Mouse (Mus musculus): ENCODE measurements around the gene Ppp6r2. TPM values are rescaled to one million over a fixed set of nuclear protein-coding genes. Genes with fewer than 3 reads are reported as not detected.
A peak's percentile ranks its signal among the peaks of the same experiment; 100 is the strongest.

The Ppp6r2 gene
- polyA plus RNA-seq, 1 experiment from 2014 or later = 25.7 TPM

GRCm38 (mm10) chr15:89305966-89306365, 94.6 kb downstream of the Ppp6r2 start:
- Histone ChIP-seq H3K4me2 (ENCODE audit: low read depth, low read length) (no peak overlapping the region), H3K27ac (ENCODE audit: low read length) (no peak overlapping the region), H3K36me3 (ENCODE audit: control insufficient read depth, insufficient read depth, low read length) (peaks cover 42% of the 10 kb centered on the region), H3K9me3 (ENCODE audit: control insufficient read depth, low read length) (no peaks in the 10 kb centered on the region), H3K4me1 (replicated peaks; ENCODE audit: control insufficient read depth, insufficient read depth, low read length) (no peaks in the 10 kb centered on the region), H3K27me3 (ENCODE audit: control insufficient read depth, insufficient read depth, low read depth, low read length) (no peaks in the 10 kb centered on the region), H3K9ac (ENCODE audit: low read length) (no peak overlapping the region), H3K4me3 (ENCODE audit: low read length) (no peak overlapping the region)
- ATAC-seq (ENCODE audit: low read depth) = no peak
- WGBS = 64% methylated on average over 1 of the region's 1 CpGs

- no peak for ATAC-seq (ENCODE audit: low read depth)
- Histone ChIP-seq H3K27me3 (ENCODE audit: control insufficient read depth, insufficient read depth, low read depth, low read length) (no peaks in the 10 kb centered on the region), H3K9me3 (ENCODE audit: control insufficient read depth, low read length) (no peaks in the 10 kb centered on the region), H3K9ac (ENCODE audit: low read length) (no peak overlapping the region), H3K4me3 (ENCODE audit: low read length) (no peak overlapping the region), H3K36me3 (ENCODE audit: control insufficient read depth, insufficient read depth, low read length) (peaks cover 27% of the 10 kb centered on the region), H3K4me2 (ENCODE audit: low read depth, low read length) (no peak overlapping the region), H3K4me1 (replicated peaks; ENCODE audit: control insufficient read depth, insufficient read depth, low read length) (no peaks in the 10 kb centered on the region), H3K27ac (ENCODE audit: low read length) (no peak overlapping the region)
- WGBS = 90% methylated on average over 13 of the region's 13 CpGs
Observed at GRCm38 (mm10) chr15:89307461-89307860, 96.1 kb downstream of the Ppp6r2 start.

- WGBS = 77% methylated on average over 7 of the region's 7 CpGs
- H3K4me1 ChIP-seq (replicated peaks; ENCODE audit: control insufficient read depth, insufficient read depth, low read length) = peaks cover 3% of the 10 kb centered on the region; the same call in 1 of the 2 replicates
- no peak overlapping the region for H3K4me3 ChIP-seq (ENCODE audit: low read length)
- no peak overlapping the region for H3K4me2 ChIP-seq (ENCODE audit: low read depth, low read length)
- H3K36me3 ChIP-seq (ENCODE audit: control insufficient read depth, insufficient read depth, low read length) = peaks cover 16% of the 10 kb centered on the region
- no peak for ATAC-seq (ENCODE audit: low read depth)
- no peaks in the 10 kb centered on the region for H3K27me3 ChIP-seq (ENCODE audit: control insufficient read depth, insufficient read depth, low read depth, low read length)
- no peak overlapping the region for H3K9ac ChIP-seq (ENCODE audit: low read length)
- H3K27ac ChIP-seq (ENCODE audit: low read length) = no peak overlapping the region
- no peaks in the 10 kb centered on the region for H3K9me3 ChIP-seq (ENCODE audit: control insufficient read depth, low read length)
Observed at GRCm38 (mm10) chr15:89308406-89309139, 97.2 kb downstream of the Ppp6r2 start.

GRCm38 (mm10) chr15:89309962-89310498, 98.7 kb downstream of the Ppp6r2 start:
- 53% methylated on average over 6 of the region's 6 CpGs for WGBS
- Histone ChIP-seq H3K36me3 (ENCODE audit: control insufficient read depth, insufficient read depth, low read length) (peaks cover 4% of the 10 kb centered on the region; the same call in 1 of the 2 replicates), H3K4me1 (replicated peaks; ENCODE audit: control insufficient read depth, insufficient read depth, low read length) (peaks cover 10% of the 10 kb centered on the region), H3K27me3 (ENCODE audit: control insufficient read depth, insufficient read depth, low read depth, low read length) (no peaks in the 10 kb centered on the region), H3K9ac (ENCODE audit: low read length) (no peak overlapping the region), H3K27ac (ENCODE audit: low read length) (no peak overlapping the region), H3K9me3 (ENCODE audit: control insufficient read depth, low read length) (no peaks in the 10 kb centered on the region), H3K4me2 (ENCODE audit: low read depth, low read length) (no peak overlapping the region), H3K4me3 (ENCODE audit: low read length) (no peak overlapping the region)
- no peak for ATAC-seq (ENCODE audit: low read depth)

- Histone ChIP-seq H3K27me3 (ENCODE audit: control insufficient read depth, insufficient read depth, low read depth, low read length) (no peaks in the 10 kb centered on the region), H3K27ac (ENCODE audit: low read length) (no peak overlapping the region), H3K4me3 (ENCODE audit: low read length) (no peak overlapping the region), H3K9me3 (ENCODE audit: control insufficient read depth, low read length) (no peaks in the 10 kb centered on the region), H3K9ac (ENCODE audit: low read length) (0 out of 2 replicates have a peak overlapping the region, but pooled peaks have one; percentile 94), H3K4me2 (ENCODE audit: low read depth, low read length) (no peak overlapping the region), H3K36me3 (ENCODE audit: control insufficient read depth, insufficient read depth, low read length) (no peaks in the 10 kb centered on the region), H3K4me1 (replicated peaks; ENCODE audit: control insufficient read depth, insufficient read depth, low read length) (peaks cover 16% of the 10 kb centered on the region)
- no peak for ATAC-seq (ENCODE audit: low read depth)
- WGBS = 50% methylated on average over 4 of the region's 4 CpGs
Observed at GRCm38 (mm10) chr15:89313359-89313758, 102.0 kb downstream of the Ppp6r2 start.

- no peaks in the 10 kb centered on the region for H3K27me3 ChIP-seq (ENCODE audit: control insufficient read depth, insufficient read depth, low read depth, low read length)
- H3K36me3 ChIP-seq (ENCODE audit: control insufficient read depth, insufficient read depth, low read length) = no peaks in the 10 kb centered on the region
- peak overlapping the region; percentile 74 for H3K4me2 ChIP-seq (ENCODE audit: low read depth, low read length)
- no peak overlapping the region for H3K27ac ChIP-seq (ENCODE audit: low read length)
- ATAC-seq (ENCODE audit: low read depth) = no peak
- H3K9me3 ChIP-seq (ENCODE audit: control insufficient read depth, low read length) = no peaks in the 10 kb centered on the region
- H3K9ac ChIP-seq (ENCODE audit: low read length) = peak overlapping the region; percentile 94
- peak overlapping the region; percentile 97 for H3K4me3 ChIP-seq (ENCODE audit: low read length)
- 22% methylated on average over 3 of the region's 3 CpGs for WGBS
- peaks cover 16% of the 10 kb centered on the region for H3K4me1 ChIP-seq (replicated peaks; ENCODE audit: control insufficient read depth, insufficient read depth, low read length)
Observed at GRCm38 (mm10) chr15:89314107-89314506, 102.8 kb downstream of the Ppp6r2 start.

- Histone ChIP-seq H3K9me3 (ENCODE audit: control insufficient read depth, low read length) (no peaks in the 10 kb centered on the region), H3K27me3 (ENCODE audit: control insufficient read depth, insufficient read depth, low read depth, low read length) (no peaks in the 10 kb centered on the region), H3K4me1 (replicated peaks; ENCODE audit: control insufficient read depth, insufficient read depth, low read length) (peaks cover 16% of the 10 kb centered on the region), H3K4me3 (ENCODE audit: low read length) (peak overlapping the region; percentile 97), H3K27ac (ENCODE audit: low read length) (peak overlapping the region; percentile 48; the same call in 1 of the 2 replicates), H3K4me2 (ENCODE audit: low read depth, low read length) (peak overlapping the region; percentile 74), H3K36me3 (ENCODE audit: control insufficient read depth, insufficient read depth, low read length) (no peaks in the 10 kb centered on the region), H3K9ac (ENCODE audit: low read length) (peak overlapping the region; percentile 94)
- WGBS = under 1% methylated on average over 55 of the region's 58 CpGs
- peak; percentile 49 for ATAC-seq (ENCODE audit: low read depth)
Observed at GRCm38 (mm10) chr15:89314511-89315189, 103.3 kb downstream of the Ppp6r2 start.

- Histone ChIP-seq H3K9ac (ENCODE audit: low read length) (peak within 1 kb of the TSS; percentile 94), H3K4me1 (replicated peaks; ENCODE audit: control insufficient read depth, insufficient read depth, low read length) (peaks cover 16% of the 10 kb centered on the region), H3K4me2 (ENCODE audit: low read depth, low read length) (peak within 1 kb of the TSS; percentile 77), H3K4me3 (ENCODE audit: low read length) (peak within 1 kb of the TSS; percentile 97), H3K36me3 (ENCODE audit: control insufficient read depth, insufficient read depth, low read length) (no peaks in the 10 kb centered on the region), H3K27me3 (ENCODE audit: control insufficient read depth, insufficient read depth, low read depth, low read length) (no peaks in the 10 kb centered on the region), H3K9me3 (ENCODE audit: control insufficient read depth, low read length) (no peaks in the 10 kb centered on the region), H3K27ac (ENCODE audit: low read length) (peak within 1 kb of the TSS; percentile 48; the same call in 1 of the 2 replicates)
- peak; percentile 100 for ATAC-seq (ENCODE audit: low read depth)
- WGBS = 0% methylated on average over 34 of the region's 37 CpGs
Observed at GRCm38 (mm10) chr15:89315190-89315731, 103.9 kb downstream of the Ppp6r2 start, which contains the start of gene Sbf1. Gene Sbf1, minus strand, starts transcription at chr15:89315311.

- 66% methylated on average over 11 of the region's 11 CpGs for WGBS
- ATAC-seq (ENCODE audit: low read depth) = no peak
- Histone ChIP-seq H3K4me2 (ENCODE audit: low read depth, low read length) (peak overlapping the region; percentile 77; the same call in 1 of the 2 replicates), H3K27me3 (ENCODE audit: control insufficient read depth, insufficient read depth, low read depth, low read length) (no peaks in the 10 kb centered on the region), H3K9ac (ENCODE audit: low read length) (no peak overlapping the region), H3K36me3 (ENCODE audit: control insufficient read depth, insufficient read depth, low read length) (no peaks in the 10 kb centered on the region), H3K4me1 (replicated peaks; ENCODE audit: control insufficient read depth, insufficient read depth, low read length) (peaks cover 16% of the 10 kb centered on the region), H3K9me3 (ENCODE audit: control insufficient read depth, low read length) (no peaks in the 10 kb centered on the region), H3K27ac (ENCODE audit: low read length) (no peak overlapping the region), H3K4me3 (ENCODE audit: low read length) (no peak overlapping the region)
Observed at GRCm38 (mm10) chr15:89316146-89316545, 104.8 kb downstream of the Ppp6r2 start.

Data from lung, embryonic 16.5 days (tissue).